Mouse (Mus musculus): Measurements from ENCODE around the gene Gm28047.

The Gm28047 gene

DNA sequence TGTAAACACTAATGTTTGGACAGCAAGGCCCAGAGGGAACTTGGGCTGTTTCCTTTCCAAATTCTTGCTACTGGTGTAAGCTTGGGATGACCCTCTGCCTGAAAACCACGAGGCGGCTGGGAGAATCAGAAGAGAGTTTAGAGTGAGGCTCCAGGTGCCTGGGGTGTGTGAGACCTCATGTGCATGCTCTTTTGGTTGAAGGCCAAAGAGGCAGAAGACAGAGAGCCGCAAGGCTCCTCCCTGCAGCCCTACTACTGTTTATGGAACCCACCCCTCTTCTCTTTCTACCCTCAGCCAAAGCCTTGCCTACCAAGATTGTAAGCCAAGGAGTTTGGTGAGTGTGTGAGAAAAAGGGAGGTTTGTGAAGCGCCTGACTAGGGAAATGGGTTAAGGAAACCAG, 109.1 kb downstream of the Gm28047 start:
- no peak for DNase-seq (ENCODE audit: low read depth, low spot score)

DNA sequence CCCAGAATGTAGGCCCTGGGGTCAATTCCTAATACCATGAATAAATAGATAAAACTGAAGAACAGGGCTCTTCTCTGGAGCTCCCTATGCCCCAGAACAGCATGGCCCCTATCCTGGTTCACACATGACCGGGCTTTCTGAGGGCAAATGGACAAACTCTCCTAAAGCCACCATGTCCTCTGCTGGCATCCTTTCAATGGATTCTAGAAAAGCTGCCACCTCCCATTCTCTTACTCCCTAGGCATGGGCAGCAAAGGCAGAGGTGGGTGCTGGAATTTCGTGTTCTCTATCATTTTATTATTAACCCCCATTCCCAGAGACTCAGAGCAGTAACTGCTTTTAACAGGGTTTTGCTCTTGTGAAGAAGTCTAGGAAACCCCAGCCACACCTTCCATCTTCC, 109.6 kb downstream of the Gm28047 start:
- DNase-seq (ENCODE audit: low read depth, low spot score): no peak

DNA sequence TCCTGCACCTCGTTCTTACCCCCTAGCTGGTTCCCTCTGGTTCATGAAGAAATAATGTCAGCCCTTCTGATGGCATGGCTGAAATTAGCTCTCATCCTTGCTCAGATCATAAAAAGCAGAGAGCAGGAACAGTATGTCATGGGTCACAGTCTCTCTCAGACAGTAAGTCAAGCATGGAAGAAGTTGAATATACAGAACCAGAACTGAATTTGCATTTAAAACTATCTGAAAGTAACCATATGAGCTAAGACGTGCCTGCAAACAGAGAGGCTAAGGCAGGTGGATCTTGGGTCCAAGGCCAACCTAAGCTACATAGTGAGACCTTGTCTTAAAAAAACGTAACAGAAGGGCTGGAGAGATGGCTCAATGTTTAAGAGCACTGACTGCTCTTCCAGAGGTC, 111.9 kb downstream of the Gm28047 start:
- no peak for DNase-seq (ENCODE audit: low read depth, low spot score)

DNA sequence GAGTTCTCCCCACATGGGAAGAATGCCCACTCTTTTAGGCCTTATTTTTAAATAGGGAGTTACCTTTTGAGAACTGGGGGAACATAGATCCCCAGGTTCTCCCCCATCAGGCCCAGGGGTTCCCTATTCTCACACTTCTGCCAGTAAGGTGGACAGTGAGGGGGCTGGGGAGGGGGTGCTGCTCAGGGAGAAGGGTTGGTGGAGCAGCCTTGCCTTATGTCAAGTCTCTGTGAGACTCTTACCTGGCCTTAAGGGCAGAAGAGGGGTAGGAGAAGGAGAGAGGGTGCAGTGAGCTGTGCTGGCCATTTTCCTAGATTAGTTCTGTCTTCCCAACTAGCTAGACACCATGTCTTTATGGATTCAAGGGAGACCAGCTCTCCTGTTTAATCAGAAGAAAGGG, 112.4 kb downstream of the Gm28047 start:
- no peak for DNase-seq (ENCODE audit: low read depth, low spot score)

DNA sequence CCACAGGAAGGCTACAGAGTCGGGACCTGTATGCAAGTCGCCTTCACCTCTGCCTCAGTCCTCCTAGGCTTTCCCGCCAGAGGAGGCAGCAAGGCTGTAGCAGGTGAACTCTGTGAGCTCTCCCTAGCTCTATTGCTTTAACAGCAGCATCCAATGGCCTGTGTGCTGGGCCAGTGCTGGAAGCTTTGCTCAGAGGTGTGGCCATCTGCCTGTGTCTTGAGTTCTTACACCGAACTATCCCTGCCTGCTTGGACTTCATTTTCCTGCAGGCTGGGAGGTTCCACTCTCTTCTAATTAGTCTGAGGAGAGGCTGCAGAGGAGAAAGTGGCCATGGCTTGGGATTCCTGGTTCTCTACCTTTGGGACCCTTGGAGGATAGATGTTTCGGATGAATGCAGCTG, 112.9 kb downstream of the Gm28047 start:
- DNase-seq (ENCODE audit: low read depth, low spot score): no peak

DNA sequence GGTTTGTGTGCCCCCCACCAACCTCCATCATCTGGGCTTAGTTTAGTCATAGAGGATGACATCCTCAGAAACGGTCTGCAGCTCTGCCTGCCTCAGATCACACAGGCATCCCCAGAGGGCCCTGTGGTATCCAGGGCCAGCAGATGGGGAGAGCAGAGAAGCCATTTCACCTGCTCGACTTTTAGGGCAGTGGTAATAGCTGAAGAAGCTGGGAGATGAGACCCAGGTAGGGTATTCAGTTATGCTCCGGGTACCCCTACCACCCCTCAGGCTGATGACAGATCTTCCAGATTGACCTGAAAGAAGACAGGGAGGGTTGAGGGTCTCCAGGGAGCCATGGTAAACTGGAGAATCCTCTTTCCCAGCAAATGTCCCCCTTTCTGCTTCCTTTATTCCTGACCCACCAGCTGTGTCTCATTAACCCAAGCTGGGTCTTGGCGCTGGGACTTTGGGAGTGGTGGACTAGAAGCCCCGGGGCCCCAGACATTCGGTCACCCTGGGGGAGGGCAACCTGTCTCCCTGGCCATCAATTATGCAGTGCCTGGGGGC, 113.5 kb downstream of the Gm28047 start:
- DNase-seq (ENCODE audit: low read depth, low spot score): no peak

DNA sequence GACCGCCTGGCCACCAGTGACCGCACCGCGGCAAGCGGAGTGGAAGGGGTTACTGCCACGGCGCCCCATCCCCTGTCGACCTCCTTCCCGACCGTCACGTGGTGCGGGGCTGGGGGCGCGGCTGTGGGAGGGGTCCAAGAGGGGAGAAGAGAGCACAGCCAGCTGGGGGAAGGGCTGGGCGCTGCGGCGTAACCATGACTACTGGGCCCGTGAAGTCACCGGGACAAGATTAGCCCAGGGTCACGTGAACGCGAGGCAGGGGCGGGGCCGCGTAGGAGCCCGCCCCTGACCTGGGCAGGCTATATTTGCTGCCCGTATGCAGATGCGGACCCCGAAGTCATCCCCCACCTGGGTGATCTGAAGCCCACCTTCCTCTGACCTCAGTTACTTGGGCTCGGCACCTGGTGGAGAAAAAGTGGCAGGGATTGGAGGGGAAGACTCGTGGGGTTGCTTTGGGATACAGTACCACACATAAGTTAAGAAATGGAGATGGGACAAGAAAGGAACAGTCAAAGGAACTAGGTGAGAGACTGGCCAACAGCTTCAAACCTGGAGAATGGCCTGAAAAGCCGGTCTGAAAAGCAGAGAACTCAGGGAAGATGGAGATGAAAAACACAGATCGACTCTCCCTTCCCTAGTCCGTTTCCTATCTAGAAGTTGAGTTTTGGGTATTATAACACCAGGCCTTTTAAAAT, 114.1 kb downstream of the Gm28047 start:
- DNase-seq (ENCODE audit: low read depth, low spot score): peak; percentile 91

DNA sequence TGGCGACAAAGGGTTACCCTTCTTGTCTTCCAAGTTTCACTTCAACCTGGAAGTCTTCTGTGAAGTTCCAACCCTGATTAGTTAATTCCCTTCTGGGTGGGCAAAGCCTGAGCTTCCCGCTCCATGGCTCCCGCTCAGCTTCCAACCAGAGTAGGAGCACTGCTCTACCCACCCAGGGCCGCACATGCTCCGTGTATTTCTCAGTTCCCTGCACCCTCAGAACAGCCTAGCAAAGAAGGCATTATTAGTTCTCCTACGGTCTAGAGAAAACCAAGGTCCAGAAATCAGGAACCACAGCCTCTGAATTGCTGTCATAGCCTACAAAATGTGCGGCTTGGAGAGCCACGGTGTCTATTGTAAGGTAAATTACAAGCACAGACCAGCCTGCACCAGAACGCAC, 114.8 kb downstream of the Gm28047 start:
- no peak for DNase-seq (ENCODE audit: low read depth, low spot score)

DNA sequence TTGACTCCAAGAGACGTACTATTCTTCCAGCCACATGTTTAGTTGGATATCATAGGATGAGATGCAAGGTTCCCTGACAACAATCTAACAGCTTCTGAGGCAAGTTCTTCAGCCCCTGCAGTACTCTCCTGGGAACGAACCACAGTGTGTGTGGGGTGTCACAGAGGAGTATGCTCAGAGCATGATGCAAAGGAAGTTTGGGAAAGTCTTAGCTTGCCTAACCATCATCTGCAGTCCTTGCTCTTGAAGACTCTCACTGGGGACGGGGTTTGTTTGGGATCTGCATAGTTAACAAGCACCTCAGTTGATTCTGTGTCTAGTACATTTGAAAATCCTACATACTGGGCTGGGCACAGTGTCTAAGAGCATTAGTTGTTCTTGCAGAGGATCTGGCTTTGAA, 116.5 kb downstream of the Gm28047 start:
- no peak for DNase-seq (ENCODE audit: low read depth, low spot score)

DNA sequence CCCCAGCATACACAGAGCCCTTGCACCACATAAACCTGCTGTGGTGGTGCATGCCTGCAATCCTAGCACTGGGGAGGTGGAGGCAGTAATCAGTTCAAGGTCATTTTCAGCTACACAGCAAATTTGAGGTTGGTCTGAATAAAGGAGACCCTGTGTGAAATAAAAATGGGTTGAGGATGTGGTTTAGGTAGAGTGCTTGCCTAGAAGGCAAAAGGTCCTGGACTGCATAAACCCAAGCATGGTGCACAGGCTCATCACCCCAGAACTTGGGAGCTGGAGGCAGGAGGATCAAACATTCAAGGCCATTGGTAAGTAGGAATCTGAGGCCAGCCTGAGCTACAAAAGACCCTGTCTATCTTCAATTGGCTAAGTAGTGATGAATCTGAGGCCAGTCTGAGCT, 117.3 kb downstream of the Gm28047 start:
- DNase-seq (ENCODE audit: low read depth, low spot score): no peak

DNA sequence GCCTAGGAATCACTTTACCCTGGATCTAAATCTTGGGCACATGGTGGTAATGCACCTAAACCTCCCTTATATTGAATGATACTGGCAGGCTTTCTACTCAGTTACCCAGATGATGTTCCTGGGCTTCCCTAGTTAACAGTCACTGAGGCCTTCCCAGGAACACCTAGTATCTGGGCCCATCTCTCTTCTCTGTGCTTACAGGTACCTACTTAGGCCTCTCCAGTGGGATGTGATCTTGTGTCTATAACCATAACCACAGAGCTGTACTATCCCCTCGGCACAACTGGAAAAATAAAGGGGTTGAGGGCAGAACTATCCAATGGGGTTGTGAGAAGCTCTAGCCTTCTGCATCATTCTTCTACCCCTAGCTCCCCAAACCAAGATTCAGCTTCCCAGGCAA, 118.0 kb downstream of the Gm28047 start:
- DNase-seq (ENCODE audit: low read depth, low spot score): no peak

DNA sequence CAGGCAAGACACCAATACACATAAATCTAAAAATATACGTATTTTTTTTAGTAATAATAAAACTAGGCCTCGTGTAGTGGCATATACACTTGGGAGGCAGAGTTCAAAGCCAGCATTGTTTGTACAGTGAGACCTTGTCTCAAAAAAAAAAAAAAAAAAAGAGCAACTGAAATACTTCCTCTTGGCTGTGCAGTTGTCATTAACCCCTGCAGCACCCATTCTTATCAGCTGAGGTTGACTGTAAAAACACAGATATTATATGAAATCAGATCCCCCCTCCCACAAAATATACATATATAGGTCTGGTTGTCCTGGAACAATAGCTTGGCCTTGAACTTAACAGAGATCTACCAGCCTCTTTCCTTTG, 118.4 kb downstream of the Gm28047 start:
- no peak for DNase-seq (ENCODE audit: low read depth, low spot score)

DNA sequence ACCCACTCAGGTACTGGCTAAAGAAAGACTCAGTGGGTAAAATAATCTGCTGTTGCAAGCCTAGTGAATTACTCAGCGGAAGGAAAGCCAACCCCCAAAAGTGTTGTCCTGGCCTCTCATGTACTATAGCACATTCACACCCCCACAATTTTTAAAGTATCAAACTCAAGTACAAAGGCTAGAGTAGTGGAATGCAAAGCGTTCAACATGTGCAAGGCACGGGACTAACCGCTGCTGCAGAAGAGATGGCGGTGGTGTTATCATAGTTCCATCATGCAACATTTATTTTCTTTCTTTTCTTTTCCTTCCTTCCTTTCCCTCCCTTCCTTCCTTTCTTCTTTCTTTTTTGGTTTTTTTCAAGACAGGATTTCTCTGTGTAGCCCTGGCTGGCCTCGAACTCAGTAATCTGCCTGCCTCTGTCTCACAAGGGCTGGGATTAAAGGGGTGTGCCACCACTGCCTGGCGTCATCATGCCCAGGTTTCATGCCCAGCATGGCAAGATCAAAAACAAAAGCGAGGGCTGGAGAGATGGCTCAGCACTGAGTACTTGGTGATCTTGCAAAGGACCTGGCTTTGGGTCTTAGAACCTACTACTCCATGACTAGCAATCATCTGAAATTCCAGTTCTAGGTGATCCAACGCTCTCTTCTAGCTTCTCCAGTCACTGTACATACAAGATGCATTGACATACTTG, 119.0 kb downstream of the Gm28047 start:
- DNase-seq (ENCODE audit: low read depth, low spot score): no peak

DNA sequence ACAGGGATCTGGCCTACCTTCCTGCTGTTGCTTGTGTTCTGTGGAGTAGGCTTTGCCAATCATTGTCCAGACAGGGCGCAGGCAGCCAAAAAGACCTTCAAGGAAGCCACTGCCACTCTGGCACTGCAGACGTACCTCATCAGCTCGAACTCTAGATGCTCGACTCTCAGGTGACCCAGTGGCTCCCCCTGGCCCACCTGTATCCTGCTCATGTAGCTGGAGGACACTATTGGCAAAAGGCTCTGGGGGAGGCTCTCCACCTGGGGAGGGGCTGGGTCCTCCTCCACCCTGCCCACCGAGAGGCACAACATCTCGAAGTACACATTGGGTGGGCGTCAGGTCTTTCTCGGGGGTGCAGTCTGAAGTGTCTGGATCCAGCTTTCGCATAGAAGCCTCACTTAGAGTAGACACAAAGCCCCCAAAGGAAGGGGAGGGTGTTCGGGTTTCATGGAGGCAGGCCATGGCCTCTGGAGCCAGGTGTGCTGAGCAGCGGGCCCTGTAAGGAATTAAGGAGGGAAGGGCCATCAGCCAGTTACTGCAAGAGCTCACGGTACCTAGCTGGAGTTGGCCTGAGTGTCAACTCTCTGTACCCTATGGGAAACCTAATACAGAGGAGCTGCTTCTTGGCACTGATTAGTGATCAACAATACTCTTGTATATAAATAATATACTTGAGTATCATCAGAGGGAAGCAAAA, 119.6 kb downstream of the Gm28047 start:
- DNase-seq (ENCODE audit: low read depth, low spot score): no peak

DNA sequence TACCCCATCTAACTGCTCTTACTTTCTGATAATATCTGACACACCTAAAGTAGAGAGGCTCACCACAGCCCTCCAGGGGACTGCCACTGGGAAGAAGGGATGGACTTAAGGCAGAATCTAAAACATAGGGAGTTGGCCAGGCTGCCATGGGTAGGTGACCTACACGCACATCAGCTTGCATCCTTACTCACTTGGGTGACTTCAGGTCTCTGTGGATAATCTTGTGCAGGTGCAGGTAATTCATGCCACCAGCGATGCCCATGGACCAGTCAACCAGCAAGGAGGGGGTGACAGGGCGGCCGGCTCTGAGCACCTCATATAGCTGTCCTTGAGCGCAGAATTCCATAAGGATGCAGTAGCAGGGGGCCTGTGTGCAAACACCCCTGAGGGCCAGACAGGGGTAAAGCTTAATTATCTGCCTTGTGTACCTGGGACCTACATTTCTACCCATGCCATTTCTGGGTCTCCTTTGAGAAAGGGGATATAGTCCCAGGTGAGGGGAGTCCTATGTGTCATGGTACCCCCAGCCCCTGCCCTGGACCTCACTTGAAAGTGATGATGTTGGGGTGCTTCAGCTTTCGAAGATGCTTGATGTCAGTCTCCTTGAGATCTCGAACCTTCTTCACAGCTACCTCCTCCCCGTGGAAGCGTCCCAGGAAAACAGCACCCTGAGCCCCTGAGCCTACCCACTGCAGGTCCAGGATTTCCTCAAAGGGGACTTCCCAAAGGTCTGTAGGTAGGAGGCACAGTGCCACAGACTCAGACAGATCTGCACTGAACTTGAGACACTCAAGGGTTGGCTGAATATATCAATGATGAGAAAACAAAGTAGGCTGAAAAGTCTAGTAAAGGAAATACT, 120.7 kb downstream of the Gm28047 start:
- DNase-seq (ENCODE audit: low read depth, low spot score): no peak

DNA sequence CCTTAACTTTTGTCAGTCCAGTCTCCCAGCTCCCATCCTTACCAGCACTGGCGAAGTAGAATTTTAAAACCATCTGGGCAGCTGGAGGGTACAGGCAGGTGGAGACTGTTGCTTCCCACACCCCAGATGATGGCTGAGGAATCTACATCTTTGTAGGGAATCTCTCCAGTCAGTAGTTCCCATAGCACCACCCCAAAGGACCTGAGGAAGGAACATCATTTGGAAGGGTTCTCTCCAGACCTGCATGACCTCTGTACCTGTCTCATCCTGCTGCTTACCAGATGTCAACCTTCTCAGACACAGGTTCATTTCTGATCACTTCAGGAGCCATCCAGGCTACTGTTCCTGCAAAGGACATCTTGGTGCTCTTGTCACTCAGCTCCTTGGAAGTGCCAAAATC, 121.4 kb downstream of the Gm28047 start, which contains the start of gene Gm10337:
Gene Gm10337 (plus strand): TSS at position 276 of the 400 bp plus-strand sequence.
- no peak for DNase-seq (ENCODE audit: low read depth, low spot score)

DNA sequence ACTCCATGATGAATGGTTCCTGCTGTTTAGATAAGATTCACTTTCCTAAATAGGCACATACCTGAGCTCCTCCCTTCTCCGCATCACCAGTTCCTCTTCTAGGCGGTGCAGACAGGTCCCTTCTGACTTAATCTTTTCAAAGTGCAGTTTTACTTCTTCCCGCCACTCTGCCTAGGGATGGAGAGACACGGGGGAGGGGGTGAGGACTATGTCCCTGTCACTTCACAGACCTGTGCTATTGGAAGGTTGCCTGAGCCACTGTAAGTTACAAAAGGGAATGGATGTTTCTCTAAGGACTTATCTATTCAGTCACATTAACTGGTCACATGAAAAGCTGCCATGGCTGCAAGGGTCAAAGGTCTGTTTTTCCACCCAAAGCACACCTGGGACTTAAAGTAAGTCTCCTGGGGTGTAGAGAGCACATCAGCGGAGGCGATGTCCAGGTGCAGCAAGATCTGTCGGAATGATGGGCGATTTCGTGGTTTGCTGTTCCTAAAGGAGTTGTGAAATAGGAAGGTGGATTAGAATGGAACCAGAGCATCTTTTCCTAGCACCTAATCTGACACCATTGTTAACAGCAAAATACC, 122.5 kb downstream of the Gm28047 start:
- no peak for DNase-seq (ENCODE audit: low read depth, low spot score)

DNA sequence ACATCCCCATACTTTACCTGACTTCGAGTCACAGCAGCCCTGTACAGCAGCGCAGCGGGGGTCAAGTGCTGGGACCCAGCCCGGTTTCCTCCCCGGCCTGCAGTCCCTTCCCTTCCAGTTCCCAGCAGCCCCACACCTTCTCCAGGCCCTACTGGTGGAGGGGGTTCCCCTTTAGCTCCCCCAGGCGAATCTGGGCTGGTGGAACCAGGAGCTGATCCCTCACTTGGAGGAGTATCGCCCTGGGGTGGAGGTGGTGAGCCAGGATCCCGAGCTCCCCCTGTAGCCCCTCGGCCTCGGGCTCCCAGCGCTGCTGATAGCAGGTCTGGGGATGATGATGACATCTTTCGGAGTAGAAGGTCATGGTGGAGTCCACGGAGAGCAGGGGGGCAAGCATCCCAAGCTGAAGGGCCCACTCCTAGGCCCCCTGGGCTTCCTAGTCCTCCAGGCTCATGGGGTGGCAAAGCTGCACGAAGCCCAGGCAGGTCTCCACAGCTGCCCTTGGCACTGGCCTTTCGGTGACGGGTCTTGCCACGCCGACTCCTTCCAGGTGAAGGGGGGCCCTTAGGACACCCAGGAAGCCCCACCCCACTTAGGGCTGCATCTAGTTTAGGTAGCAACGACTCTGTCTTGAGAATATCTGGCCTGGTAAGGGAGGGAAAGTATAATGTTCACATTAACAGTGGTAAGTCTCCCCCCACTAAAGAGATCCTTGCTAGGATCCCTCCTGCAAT, 123.6 kb downstream of the Gm28047 start:
- DNase-seq (ENCODE audit: low read depth, low spot score): no peak

DNA sequence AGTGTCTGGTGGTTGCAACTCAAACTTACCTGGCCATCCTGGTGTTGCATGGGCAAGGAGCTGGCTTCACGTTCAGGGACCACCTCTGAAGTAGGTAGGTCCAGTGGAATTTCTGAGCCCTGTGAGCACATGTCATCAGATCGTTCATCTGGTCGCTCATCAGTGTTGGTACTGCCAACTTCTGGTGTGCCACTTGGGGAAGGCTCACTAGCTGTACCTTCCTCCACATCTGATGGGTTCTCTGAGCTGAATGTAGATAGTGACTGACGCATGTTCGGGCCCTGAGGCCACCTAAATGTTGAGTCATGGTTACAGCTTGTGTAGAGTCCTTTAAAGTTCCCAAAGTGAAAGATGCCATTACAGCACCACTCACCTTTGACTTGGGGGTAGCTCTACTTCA, 124.4 kb downstream of the Gm28047 start:
- no peak for DNase-seq (ENCODE audit: low read depth, low spot score)

DNA sequence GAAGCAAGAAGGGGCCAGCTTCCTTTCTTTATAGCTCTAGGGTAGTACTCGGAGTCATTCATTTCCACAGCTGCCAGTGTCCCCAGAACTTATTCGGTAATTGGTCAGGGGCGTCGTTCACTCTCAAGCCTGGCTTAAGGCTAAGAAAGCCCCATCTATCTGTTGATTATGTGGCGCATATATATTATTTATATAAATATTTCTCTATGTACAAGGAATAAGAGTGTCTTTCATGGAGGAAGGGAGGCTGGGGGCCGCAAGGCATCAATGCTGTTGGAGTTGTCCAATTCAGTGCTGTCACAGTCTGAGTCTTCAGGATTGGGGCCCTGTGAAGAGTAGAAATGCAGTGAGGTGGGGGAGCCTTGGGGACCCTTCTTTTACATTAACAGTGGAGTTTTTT, 125.0 kb downstream of the Gm28047 start:
- DNase-seq (ENCODE audit: low read depth, low spot score): no peak

DNA sequence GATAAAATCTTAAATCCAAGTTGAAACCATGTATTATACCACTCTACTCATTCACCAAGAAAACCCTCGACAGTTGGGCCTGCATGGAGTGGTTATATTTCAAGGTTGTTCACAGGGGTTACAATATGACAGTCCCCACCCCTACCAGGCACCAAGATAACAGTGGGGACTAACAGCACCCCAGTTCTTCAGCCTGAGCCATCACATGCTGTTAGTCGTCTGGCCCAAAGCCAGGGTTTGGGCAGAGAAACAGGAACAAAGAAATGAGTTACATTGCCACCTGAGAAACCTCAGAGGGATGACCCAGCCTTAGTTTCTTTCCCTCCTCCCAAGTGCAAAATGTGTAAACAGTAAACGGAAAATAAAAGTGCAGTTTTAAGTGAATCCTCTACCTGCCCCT, 125.5 kb downstream of the Gm28047 start:
- DNase-seq (ENCODE audit: low read depth, low spot score): no peak
